Mouse (Mus musculus) CH12.LX (cell line): ENCODE measurements around the gene Hps3. TPM values are rescaled to one million over a fixed set of nuclear protein-coding genes. Genes with fewer than 3 reads are reported as not detected.
A peak's percentile ranks its signal among the peaks of the same experiment; 100 is the strongest.

ENCODE experiments used
- DNase-seq: peaks from one replicate; pipeline ENCODE4 v3.0.0-alpha.2; 2013; ENCODE audit errors: extremely low read depth
- H3K27ac ChIP-seq: 2 replicates; pipeline ENCODE4 v1.5.1; 2012; ENCODE audit warnings: low read depth, mild to moderate bottlenecking, control low read depth, moderate library complexity; ENCODE audit not compliant: insufficient read depth
- H3K27me3 ChIP-seq: replicated peaks from 2 replicates; pipeline ENCODE3; 2012; ENCODE audit warnings: inconsistent platforms
- H3K36me3 ChIP-seq, 2 experiments: replicated peaks in 1 of 2; 2 replicates each; pipeline versions ENCODE3 to v1.6.1; 2012; ENCODE audit warnings: inconsistent platforms in 1 of 2, low read length in 1 of 2, mild to moderate bottlenecking in 1 of 2, mixed read lengths in 1 of 2, moderate library complexity in 1 of 2; ENCODE audit not compliant: control insufficient read depth in 1 of 2, insufficient read depth in 1 of 2
- H3K4me1 ChIP-seq, 2 experiments: 2 replicates each; pipeline ENCODE4 v1.6.1; 2012; ENCODE audit warnings: inconsistent platforms in 1 of 2, moderate library complexity in 1 of 2; ENCODE audit not compliant: insufficient read depth in 2 of 2, control insufficient read depth in 1 of 2
- H3K4me2 ChIP-seq: 2 replicates; pipeline ENCODE4 v1.6.1; 2012; ENCODE audit warnings: low read depth, mild to moderate bottlenecking, control low read depth; ENCODE audit not compliant: poor library complexity, insufficient read depth, severe bottlenecking
- H3K4me3 ChIP-seq, 3 experiments: fragments of 150-350 bp in 1 of 3; sonication (generic) in 1 of 3; replicated peaks in 1 of 3; 2 replicates each; pipeline versions ENCODE3 to v1.5.1; 2011 to 2012; ENCODE audit warnings: low read depth in 2 of 3, low read length in 2 of 3, mild to moderate bottlenecking in 2 of 3, moderate library complexity in 2 of 3, control low read depth in 1 of 3, improper control_type of control experiment in 1 of 3, inconsistent platforms in 1 of 3, mixed read lengths in 1 of 3; ENCODE audit not compliant: poor library complexity in 1 of 3
- H3K79me2 ChIP-seq: replicated peaks from 2 replicates; pipeline ENCODE4 v1.6.1; 2012; ENCODE audit warnings: mild to moderate bottlenecking, moderate library complexity; ENCODE audit not compliant: control insufficient read depth, poor library complexity, insufficient read depth, severe bottlenecking; ENCODE audit errors: extremely low read depth
- H3K9ac ChIP-seq: 2 replicates; pipeline ENCODE4 v1.6.1; 2012; ENCODE audit warnings: low read depth, mild to moderate bottlenecking, control low read depth, moderate library complexity; ENCODE audit not compliant: insufficient read depth
- H3K9me3 ChIP-seq: replicated peaks from 2 replicates; pipeline ENCODE3; 2012; ENCODE audit warnings: low read length, inconsistent platforms, mixed read lengths
- CHD1 ChIP-seq: IDR thresholded peaks from 2 replicates; pipeline ENCODE4 v1.6.1; 2012; ENCODE audit warnings: low read depth, low read length, improper control_type of control experiment, inconsistent platforms
- CHD2 ChIP-seq: IDR thresholded peaks from 2 replicates; pipeline ENCODE4 v1.6.1; 2011; ENCODE audit warnings: low read length, improper control_type of control experiment
- EP300 ChIP-seq: IDR thresholded peaks from 2 replicates; pipeline ENCODE4 v1.6.1; 2011; ENCODE audit warnings: low read length, improper control_type of control experiment
- IRF4 ChIP-seq: IDR thresholded peaks from 2 replicates; pipeline ENCODE4 v1.6.1; 2014; ENCODE audit warnings: low read depth, mild to moderate bottlenecking, inconsistent platforms, low read length, improper control_type of control experiment
- JUN ChIP-seq: IDR thresholded peaks from 2 replicates; pipeline ENCODE4 v1.6.1; 2011; ENCODE audit warnings: low read depth, mild to moderate bottlenecking, low read length, improper control_type of control experiment, moderate library complexity; ENCODE audit not compliant: insufficient read depth
- JUND ChIP-seq: conservative IDR thresholded peaks from 2 replicates; pipeline ENCODE4 v1.6.1; 2011; ENCODE audit warnings: low read depth, low read length, improper control_type of control experiment
- KAT2A ChIP-seq: IDR thresholded peaks from 2 replicates; pipeline ENCODE4 v1.6.1; 2012; ENCODE audit warnings: low read length, improper control_type of control experiment, inconsistent platforms; ENCODE audit not compliant: insufficient replicate concordance
- MAX ChIP-seq: IDR thresholded peaks from 2 replicates; pipeline ENCODE4 v1.6.1; 2011; ENCODE audit warnings: low read length, improper control_type of control experiment
- MEF2A ChIP-seq: IDR thresholded peaks from 2 replicates; pipeline ENCODE4 v1.6.1; 2014; ENCODE audit warnings: low read depth, mild to moderate bottlenecking, inconsistent platforms, low read length, improper control_type of control experiment, borderline replicate concordance
- POLR2A ChIP-seq: IDR thresholded peaks from 2 replicates; pipeline ENCODE4 v1.6.1; 2011; ENCODE audit warnings: low read depth, mild to moderate bottlenecking, improper control_type of control experiment, low read length
- POLR2AphosphoS2 ChIP-seq: IDR thresholded peaks from 2 replicates; pipeline ENCODE4 v1.6.1; 2011; ENCODE audit warnings: low read depth, low read length, improper control_type of control experiment
- RCOR1 ChIP-seq: conservative IDR thresholded peaks from 2 replicates; pipeline ENCODE4 v1.6.1; 2012; ENCODE audit warnings: low read depth, mild to moderate bottlenecking, inconsistent platforms, low read length, improper control_type of control experiment
- TBP ChIP-seq: conservative IDR thresholded peaks from 2 replicates; pipeline ENCODE4 v1.6.1; 2011; ENCODE audit warnings: low read depth, low read length, improper control_type of control experiment
- ZKSCAN1 ChIP-seq: IDR thresholded peaks from 2 replicates; pipeline ENCODE4 v1.6.1; 2012; ENCODE audit warnings: low read depth, inconsistent platforms, low read length, improper control_type of control experiment, borderline replicate concordance
- ZNF384 ChIP-seq: IDR thresholded peaks from 2 replicates; pipeline ENCODE4 v1.6.1; 2012; ENCODE audit warnings: low read depth, low read length, improper control_type of control experiment, inconsistent platforms
- dilution Hi-C: fragments of 300-500 bp; cut with MboI; formaldehyde crosslinking; loops from 2 replicates; pipeline ENCODE4 v1.14.3; 2020; ENCODE audit warnings: low sequenced_read_pairs; ENCODE audit not compliant: extremely low pct_unique_long_range_greater_than_20kb, extremely low pct_ligation_motif_present
- in situ Hi-C: fragments of 300-500 bp; cut with MboI; formaldehyde crosslinking; loops from 3 replicates; pipeline ENCODE4 v1.14.3; 2019; ENCODE audit warnings: low sequenced_read_pairs, low pct_ligation_motif_present, low pct_unique_long_range_greater_than_20kb, mixed read lengths
- polyA plus RNA-seq: library from polyadenylated mRNA; unstranded; fragments of >175 nt; gene quantifications from 2 replicates; pipeline ENCODE4 v1.2.1, GENCODE M21; 2012; ENCODE audit warnings: low read depth; ENCODE audit not compliant: insufficient read length
- total RNA-seq, 2 experiments: library from RNA; depleted of rRNA; stranded (reverse); fragments of 300-350 nt in 1 of 2; fragments of >200 nt in 1 of 2; gene quantifications; 2 replicates each; pipeline ENCODE4 v1.2.3; 2012 to 2014

Hps3 gene
- total and polyA plus RNA-seq, 3 experiments = 18.2 to 37.3 (median 31.8) TPM

DNA sequence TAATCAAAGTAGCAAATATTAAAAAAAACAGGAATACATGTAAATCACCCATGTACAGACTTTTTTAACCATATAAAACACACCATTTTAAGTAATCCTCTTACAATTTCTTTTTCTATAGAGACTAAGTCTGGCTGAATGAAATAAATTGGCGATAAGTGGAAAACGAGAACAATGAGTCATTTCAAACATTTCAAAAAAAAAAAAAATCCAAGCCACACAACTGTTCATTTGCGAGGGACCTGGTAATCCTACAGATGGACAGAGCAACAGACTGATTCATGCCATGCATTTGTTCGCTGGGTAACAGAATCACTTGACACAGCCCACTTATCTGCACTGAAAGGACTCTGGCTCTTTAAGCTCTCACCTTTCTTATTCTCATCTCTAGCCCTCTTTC is 42.7 kb downstream of the Hps3 start:
- dilution Hi-C loops (no loop called here), in situ Hi-C loops (no loop called here)
- Histone ChIP-seq H3K9me3 (no peaks in the 10 kb centered on the region), H3K36me3 (peaks cover 11% of the 10 kb centered on the region in 2 experiments), H3K9ac (no peak overlapping the region), H3K4me2 (0 out of 2 replicates have a peak overlapping the region, but pooled peaks have one; percentile 24), H3K79me2 (no peaks in the 10 kb centered on the region), H3K4me3 (no peak overlapping the region), H3K4me1 (no peaks in the 10 kb centered on the region), H3K27ac (no peak overlapping the region), H3K27me3 (no peaks in the 10 kb centered on the region)
- DNase-seq = no peak
- TF ChIP-seq EP300 (peak; percentile 73), ZNF384 (peak; percentile 94), CHD1 (no peak), TBP (no peak), JUND (peak; percentile 89), POLR2A (no peak), IRF4 (peak; percentile 70; the same call in 1 of the 2 replicates), JUN (peak; percentile 85), MEF2A (no peak)

DNA sequence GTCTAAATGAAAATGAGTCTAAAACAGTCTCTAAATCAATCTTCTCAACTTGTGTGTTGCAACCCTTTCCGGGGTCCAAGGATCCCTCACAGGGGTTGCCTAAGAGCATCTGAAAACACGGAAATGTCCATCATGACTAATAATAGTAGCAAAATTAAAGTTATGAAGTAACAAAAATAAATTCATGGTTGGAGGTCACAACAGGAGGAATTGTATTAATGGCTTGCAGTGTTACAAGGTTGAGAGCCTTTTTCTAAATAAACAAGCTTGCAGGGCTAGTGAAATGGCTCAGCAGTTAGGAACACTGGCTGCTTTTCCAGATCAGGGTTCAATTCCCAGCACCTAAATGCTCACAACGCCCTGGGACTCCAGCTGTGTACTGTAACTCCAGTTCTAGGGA is 45.1 kb downstream of the Hps3 start:
- Histone ChIP-seq H3K4me3 (no peak overlapping the region), H3K36me3 (peaks cover 0 to 6% of the 10 kb centered on the region in 2 experiments), H3K9ac (no peak overlapping the region), H3K27ac (no peak overlapping the region), H3K9me3 (no peaks in the 10 kb centered on the region), H3K27me3 (no peaks in the 10 kb centered on the region), H3K4me1 (peaks cover 9 to 22% of the 10 kb centered on the region in 2 experiments), H3K79me2 (no peaks in the 10 kb centered on the region), H3K4me2 (no peak overlapping the region)
- in situ Hi-C loops (no loop called here), dilution Hi-C loops (no loop called here)
- TF ChIP-seq MEF2A (no peak), JUN (no peak), EP300 (no peak), JUND (no peak), MAX (no peak), POLR2AphosphoS2 (no peak), ZNF384 (no peak), CHD2 (no peak), POLR2A (no peak), CHD1 (no peak), KAT2A (no peak), RCOR1 (no peak), ZKSCAN1 (no peak), IRF4 (no peak)
- no peak for DNase-seq
